Mouse (Mus musculus) adrenal gland, adult (tissue): ENCODE results near the gene Dnajc8.
"Not testable (repeated sequence)": the region's sequence is repeated elsewhere in the genome, so short reads cannot be mapped to it uniquely, and the experiment has no call there.

Source experiments
- DNase-seq, 2 experiments: peaks; one replicate each; pipeline ENCODE4 v3.0.0; 2022 to 2023; ENCODE audit warnings: low spot score in 1 of 2; ENCODE audit not compliant: inconsistent age in 2 of 2

The Dnajc8 gene

GRCm38 (mm10) chr4:132563965-132564364 lies 28.6 kb downstream of the Dnajc8 start, which contains the start of gene Ptafr:
Gene Ptafr, plus strand, starts transcription at chr4:132564067.
- peak in 1 of 2 experiments; percentile 34 for DNase-seq

- DNase-seq: no peak
These were observed 29.9 kb downstream of the Dnajc8 start for GRCm38 (mm10) chr4:132565089-132565747.

DNA sequence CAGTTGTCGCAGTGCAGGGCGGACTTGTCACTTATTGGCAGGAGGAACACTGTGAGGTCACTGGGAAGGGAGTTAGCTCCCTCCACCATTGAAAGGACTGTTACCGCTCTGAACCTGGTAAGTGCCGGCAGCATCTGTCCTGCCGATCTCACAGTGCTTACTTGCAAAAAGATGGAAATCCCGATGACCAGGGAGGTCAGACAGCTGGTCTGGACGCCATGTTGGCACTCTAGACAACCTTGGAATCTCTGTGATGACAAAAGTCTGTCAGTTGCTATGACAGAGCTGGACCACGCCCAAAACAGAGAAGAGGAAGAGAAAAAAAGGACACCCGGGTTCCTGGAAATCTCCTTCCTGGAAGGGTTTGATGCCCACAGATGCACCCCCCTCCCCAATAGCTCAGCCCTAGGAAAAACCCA lies 32.0 kb downstream of the Dnajc8 start:
- peak in 1 of 2 experiments; percentile 80 for DNase-seq

GRCm38 (mm10) chr4:132569115-132569514 lies 33.8 kb downstream of the Dnajc8 start:
- no peak for DNase-seq

- no peak for DNase-seq
These were observed 35.8 kb downstream of the Dnajc8 start for GRCm38 (mm10) chr4:132571190-132571589.

DNA sequence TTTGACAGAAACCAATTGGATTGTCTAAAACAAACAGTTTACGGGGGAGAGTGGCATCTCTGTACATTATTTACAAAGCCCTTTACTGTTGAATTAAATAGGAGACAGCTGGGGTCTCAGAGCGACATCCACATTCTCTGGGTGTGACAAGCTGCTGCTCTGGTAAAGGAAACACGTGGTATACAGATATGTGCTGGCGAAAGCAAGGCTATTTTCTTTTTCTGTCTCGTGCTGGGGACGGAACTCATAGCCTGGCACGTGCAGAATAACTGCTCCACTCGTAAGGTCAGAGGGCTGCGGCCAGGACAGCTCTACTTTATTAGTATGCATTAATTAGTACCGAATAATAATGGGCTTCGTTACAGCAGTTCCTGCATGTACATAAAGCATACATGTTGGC lies 38.0 kb downstream of the Dnajc8 start:
- DNase-seq: no peak

DNA sequence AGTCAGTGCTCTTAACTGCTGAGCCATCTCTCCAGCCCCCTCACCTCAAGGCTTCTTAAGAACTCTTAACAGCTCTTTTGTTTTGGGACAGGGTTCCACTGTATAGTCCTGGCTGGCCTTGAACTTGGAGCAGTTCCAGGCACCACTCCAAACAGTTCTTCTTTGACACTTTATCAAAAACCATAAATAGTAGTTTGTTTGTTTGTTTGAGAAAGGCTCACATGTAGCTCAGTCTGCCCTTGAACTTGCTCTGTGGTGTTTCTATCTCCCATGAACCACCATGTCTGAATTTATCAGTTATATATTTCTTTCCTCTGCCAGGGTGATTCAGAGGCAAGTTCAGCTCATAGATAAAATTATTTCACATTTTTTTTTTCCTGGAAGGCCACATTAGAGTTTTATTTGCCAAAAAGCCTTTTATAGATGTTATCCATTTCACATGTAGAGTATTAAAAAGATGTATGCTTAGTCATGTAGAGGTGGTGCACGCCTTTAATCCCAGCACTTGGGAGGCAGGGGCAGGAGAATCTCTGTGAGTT lies 39.5 kb downstream of the Dnajc8 start:
- DNase-seq: peak in 1 of 2 experiments; percentile 55

- DNase-seq: no peak
These were observed 48.4 kb downstream of the Dnajc8 start for GRCm38 (mm10) chr4:132583781-132584180.

- DNase-seq: no peak
These were observed 49.6 kb downstream of the Dnajc8 start for GRCm38 (mm10) chr4:132584975-132585374.

GRCm38 (mm10) chr4:132586282-132586681 lies 50.9 kb downstream of the Dnajc8 start:
- DNase-seq: no peak

DNA sequence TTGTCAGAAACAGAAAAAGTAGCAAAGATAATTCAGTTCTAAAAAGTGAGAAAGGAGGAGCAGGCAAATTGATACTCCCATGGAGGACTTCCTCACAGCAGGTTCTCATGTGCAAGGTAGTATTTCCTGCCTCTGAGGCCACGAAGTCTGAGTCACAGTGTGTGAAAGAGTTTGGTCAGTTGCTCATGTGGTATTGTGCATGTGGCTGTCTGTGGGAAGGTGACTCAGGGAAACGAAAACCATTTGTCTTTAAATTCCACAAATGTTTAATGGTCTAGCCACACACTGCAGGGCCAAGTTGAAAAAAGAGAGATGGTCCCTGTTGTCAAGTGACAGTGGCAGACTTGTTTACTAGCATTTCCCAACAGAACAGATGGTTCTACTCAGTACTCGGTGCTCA lies 53.2 kb downstream of the Dnajc8 start:
- no peak for DNase-seq

GRCm38 (mm10) chr4:132590642-132591041 lies 55.3 kb downstream of the Dnajc8 start:
- no peak for DNase-seq

DNA sequence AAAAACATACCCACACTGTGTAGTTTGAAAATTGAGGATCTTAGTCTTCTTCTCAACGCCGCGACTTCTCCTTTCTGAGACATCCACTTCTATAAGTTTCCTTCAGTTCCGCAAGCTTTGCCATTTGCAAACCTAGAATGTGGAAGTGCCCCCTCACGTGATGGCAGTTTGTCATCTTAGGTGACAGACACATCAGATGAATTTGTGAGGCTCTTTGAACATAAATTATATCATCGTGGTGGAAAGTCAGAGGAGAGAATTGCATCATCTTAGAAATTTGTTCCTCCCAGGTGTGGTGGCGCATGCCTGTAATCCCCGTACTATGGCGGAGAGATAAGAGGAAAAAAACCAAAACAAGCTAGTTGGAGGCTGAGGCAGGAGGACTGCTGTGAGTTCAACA lies 57.6 kb downstream of the Dnajc8 start:
- no peak for DNase-seq

DNA sequence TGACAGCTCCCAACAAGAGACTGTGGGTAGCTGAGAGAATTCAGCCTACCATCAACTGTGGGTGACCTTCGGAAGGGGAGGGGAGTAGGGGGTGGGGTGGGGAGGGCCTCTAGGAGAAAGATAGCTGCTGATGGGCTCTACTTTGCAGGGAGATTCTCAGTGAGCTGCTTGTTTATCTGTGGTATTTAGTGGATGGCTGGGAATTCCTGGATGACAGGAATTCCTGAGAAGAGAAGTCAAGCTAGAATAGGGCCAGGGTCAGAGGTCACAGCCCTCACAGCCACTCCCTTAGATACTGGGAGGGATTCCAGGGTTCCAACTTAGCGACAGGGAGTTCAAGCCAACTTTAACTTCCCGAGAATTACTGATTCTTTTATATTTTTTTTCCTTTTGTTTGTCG lies 58.8 kb downstream of the Dnajc8 start:
- no peak for DNase-seq

- no peak for DNase-seq
These were observed 63.5 kb downstream of the Dnajc8 start for GRCm38 (mm10) chr4:132598861-132599260.

- DNase-seq: no peak
These were observed 64.4 kb downstream of the Dnajc8 start for GRCm38 (mm10) chr4:132599764-132600163.

DNA sequence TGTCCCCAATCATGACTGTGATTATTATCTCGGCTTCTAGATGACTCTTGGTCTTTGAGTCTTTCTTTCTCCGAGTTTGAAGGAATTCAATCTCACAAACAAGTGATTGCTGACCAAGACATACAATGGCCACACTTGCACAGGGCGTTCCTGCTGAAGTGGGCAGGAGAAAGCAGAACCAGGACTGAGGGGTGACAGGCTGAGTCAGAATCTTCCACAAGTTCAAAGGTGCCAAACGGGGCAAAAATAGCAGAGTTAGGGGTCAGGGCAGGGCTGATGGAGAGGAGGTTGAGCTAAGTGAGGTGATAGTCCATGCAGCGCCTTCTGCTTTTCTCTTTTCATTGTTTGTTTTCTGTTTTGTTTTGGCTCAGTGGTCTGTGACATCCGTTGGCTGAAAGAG lies 65.1 kb downstream of the Dnajc8 start:
- no peak for DNase-seq

GRCm38 (mm10) chr4:132601242-132601641 lies 65.9 kb downstream of the Dnajc8 start:
- not testable (repeated sequence) for DNase-seq
